Mouse (Mus musculus) frontal cortex, postnatal 25 days (tissue): ENCODE results near the gene Fuz.

ENCODE experiments used
- DNase-seq, 2 experiments: peaks; one replicate each; pipeline ENCODE4 v3.0.0; 2022; ENCODE audit warnings: low spot score in 2 of 2

Fuz gene

DNA sequence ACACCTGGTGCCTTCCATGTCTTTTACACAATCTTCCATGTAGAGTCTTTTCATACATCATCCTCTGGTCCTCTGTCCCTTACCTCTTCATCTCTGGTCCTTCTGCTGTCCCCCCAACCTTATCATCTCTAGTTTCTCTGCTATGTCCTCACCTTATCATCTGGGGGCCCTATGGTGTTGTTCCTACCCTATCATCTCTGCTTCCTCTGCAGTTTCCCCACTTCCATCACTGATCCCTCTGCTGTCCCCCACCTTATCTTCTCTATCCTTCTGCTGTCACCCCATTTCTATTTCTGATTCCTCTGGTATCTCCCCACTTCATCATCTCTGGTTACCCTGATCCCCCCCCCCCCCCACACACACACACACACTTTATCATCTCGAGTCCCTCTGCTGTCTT is 32.7 kb downstream of the Fuz start:
- DNase-seq = no peak

DNA sequence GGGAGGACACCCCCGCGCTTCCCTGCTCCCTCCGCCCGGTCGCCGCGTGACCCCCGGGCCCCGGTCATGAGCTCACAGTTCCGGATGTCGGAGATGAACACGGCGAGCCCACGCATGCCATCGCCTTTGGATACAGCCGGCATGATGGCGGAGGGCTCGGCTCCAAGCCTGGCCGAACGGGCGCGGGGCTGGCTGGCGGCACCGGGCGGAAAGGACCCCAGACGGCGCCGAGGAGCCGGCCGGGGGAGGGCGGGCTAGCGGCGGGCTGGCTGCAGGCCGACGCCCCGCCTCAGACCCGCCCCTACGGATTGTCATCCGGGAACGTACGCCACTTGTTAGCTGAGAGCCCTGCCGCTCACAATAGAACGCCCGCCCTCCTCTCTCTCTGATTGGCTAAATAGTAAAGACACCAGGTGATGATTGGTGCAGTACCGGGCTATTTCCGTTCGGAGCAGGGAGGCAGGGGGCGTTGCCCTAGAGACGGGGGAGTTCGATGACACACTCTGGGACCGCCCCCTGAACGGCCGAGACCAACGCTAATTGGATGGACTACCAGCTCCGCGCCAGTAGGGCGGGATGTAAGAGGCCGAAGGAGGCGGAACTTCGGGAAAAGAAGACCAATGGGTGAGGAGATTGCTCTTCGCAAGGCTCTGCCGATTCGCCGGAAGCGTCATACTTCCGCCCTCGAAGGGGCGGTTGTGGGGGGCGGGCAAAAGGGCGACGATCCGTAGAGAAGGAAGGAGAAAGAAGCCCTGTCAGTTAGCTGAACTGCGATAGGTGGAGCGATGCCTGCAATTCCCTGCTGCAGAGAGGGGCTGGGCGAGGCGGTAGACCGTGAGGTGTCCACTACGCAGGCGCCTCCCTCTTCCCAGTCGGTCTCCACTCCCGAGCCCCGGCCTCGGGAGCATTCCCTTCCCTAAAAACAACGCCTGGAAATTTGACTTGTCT is 33.6 kb downstream of the Fuz start, which contains the start of gene Ap2a1:
TSS of gene Ap2a1 (minus strand) at position 293 of the 948 bp plus-strand sequence.
- DNase-seq = peak; percentile 97 to 99

DNA sequence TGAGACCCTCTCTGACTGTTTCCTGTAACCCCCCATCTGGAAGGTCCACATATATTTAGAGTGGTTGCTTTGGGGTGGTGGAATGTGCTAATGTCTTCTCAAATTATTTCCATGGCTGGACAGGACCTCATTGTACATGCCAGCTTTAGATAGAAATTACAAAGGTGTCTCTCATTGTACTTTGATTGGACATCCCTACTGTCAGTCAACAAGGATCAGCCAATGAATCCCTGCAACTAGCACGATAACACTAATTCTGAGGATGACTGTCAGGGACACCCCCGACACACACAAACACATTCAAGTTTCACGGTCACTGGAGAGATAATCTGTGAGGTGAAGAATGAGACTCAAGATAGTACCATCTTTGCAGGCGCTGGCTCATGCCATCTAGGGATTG is 42.8 kb downstream of the Fuz start:
- no peak for DNase-seq

DNA sequence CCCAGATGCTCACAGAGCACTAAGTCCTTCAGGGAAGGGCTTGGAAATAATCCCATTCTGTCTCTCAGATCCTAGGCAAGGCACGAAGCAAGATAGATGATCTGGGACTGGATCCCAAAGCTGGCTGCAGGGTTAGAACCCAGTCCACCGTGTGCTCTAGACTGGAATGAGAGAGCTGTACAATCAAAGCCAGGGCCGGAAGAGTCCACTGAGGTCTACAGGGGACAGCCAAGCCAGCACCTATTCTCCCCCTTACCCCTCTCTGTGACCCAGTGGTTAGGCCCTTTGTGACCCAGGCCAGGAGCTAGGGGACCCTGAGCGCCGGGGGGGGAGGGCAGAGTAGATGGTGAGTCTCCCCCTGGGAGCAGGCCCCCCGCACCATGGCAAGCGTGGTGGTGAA is 47.0 kb downstream of the Fuz start, which contains the start of gene Tsks:
TSS of gene Tsks (plus strand) at position 301 of the 400 bp plus-strand sequence.
- DNase-seq = no peak

DNA sequence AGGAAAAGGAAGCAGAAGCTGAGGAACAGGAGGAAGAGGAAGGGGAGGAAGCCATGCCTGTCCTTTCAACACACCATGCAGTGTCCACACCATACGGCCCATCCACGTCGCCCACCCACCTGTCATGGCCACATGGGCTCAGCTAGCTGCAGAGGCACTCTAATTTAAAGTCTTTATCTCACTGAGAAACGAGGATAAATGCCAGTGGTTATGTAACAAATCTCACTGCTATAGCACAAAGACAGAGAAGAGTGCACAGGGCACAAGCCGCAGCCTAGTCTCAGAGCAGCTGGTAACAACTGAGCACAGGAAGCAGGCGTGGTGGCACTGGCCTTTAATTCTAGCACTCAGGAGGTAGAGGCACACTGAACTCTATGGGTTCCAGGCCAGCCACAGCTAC is 54.0 kb downstream of the Fuz start:
- no peak for DNase-seq

DNA sequence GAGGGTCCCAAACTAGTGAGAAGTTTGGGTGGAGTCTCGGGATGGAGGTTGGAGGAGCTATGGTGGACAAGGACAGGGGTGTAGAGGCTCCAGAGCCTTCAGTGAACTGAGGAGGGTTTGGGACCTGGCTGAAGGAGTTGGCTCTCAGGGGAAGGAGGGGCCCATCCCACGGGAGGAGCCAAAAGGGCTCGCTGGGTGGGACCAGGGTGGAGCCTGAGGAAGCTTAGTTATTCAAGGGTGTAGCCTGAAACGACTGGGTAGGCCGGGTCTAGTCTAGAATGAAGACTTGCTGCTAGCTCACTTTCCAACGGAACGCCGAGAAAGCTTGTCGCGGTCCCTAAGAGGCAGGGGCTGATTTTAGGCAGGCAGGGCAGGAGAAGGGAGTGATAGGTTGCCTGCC is 56.1 kb downstream of the Fuz start:
- DNase-seq = no peak
